Mouse (Mus musculus): ENCODE measurements around the gene Pygm.

The Pygm gene

DNA sequence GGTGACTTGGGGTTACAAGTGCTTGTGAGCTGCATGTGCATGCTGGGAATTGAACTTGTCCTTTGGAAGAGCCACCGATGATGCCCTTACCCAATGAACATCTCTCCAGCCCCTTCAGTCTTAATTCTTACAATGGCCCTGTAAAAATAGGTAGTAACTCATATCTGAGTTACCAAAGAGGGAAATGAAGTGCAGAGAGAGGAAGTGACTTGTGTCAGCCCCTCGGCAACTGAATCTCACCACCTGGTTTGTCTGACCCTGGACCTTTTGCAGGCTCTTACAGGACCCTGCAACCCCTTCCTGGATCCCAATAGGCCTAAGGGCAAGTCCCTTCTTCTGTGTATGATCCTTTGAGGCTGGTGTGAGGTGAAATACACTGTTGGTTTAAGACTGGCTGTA lies 32.1 kb upstream of the Pygm start:
- no peak for DNase-seq (ENCODE audit: low spot score)

- DNase-seq (ENCODE audit: low spot score): no peak
Observed at GRCm38 (mm10) chr19:6354030-6354429, 30.2 kb upstream of the Pygm start.

GRCm38 (mm10) chr19:6361291-6361690 lies 22.9 kb upstream of the Pygm start:
- no peak for DNase-seq (ENCODE audit: low spot score)

- no peak for DNase-seq (ENCODE audit: low spot score)
Observed at GRCm38 (mm10) chr19:6363091-6363410, 21.1 kb upstream of the Pygm start.

GRCm38 (mm10) chr19:6363411-6364240 lies 20.6 kb upstream of the Pygm start, which contains the start of gene Sf1:
TSS of gene Sf1 (plus strand) at chr19:6363690.
- DNase-seq (ENCODE audit: low spot score): peak; percentile 100

GRCm38 (mm10) chr19:6364317-6364725 lies 19.9 kb upstream of the Pygm start:
- peak; percentile 90 for DNase-seq (ENCODE audit: low spot score)

DNA sequence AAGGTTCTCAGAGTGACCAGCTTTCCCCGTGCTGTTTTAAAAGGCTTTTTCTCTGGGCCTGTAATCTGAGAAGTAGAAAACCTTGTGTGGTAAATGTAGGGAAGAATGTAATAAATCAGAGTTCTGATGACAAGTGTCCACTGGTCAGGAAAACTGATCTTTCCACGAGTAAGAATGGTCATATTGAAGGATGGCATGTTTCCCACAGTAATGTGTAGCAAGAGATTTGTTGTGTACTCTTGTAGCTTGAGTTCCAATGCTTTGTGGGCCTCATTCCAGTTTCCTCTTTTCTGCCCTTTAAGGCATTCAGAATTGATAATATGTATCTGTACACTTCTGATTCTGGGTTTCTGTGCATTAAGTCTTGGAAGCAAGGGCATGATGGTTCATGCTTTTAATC lies 19.4 kb upstream of the Pygm start:
- DNase-seq (ENCODE audit: low spot score): no peak

GRCm38 (mm10) chr19:6370175-6370574 lies 14.0 kb upstream of the Pygm start:
- no peak for DNase-seq (ENCODE audit: low spot score)

DNA sequence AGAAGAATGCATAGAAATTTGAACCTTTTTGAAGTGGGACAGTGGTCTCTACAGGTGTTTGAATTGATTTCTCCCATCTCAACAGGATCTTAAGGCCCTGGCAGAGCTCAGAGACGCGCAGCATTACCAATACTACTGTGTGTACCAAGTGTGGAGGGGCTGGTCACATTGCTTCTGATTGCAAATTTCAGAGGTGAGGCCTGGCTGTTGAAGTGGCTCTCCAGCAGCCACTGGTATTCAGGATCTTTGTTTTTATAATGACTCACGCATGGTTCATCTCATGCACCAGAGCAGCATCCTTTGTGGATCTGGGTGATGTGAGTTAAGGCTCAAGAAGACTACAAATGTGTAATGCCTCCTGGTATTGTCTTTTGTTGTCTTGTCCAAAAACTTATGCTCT lies 11.8 kb upstream of the Pygm start:
- no peak for DNase-seq (ENCODE audit: low spot score)

- peak; percentile 79 for DNase-seq (ENCODE audit: low spot score)
Observed at GRCm38 (mm10) chr19:6373539-6374400, 10.4 kb upstream of the Pygm start.

DNA sequence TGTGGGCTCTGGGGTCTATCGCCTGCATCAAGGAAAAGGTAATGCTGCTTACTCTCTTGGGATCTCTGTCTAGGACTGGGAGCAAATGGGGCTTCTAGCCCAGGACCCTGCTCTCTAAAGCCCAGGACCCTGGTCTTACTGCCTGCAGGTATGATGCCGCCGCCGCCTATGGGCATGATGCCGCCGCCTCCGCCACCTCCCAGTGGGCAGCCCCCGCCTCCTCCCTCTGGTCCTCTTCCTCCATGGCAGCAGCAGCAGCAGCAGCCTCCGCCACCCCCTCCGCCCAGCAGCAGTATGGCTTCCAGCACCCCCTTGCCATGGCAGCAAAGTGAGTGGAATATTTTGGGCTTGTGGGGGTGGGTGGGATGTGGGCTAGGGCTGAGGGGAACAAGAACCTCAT lies 9.6 kb upstream of the Pygm start:
- DNase-seq (ENCODE audit: low spot score): no peak

DNA sequence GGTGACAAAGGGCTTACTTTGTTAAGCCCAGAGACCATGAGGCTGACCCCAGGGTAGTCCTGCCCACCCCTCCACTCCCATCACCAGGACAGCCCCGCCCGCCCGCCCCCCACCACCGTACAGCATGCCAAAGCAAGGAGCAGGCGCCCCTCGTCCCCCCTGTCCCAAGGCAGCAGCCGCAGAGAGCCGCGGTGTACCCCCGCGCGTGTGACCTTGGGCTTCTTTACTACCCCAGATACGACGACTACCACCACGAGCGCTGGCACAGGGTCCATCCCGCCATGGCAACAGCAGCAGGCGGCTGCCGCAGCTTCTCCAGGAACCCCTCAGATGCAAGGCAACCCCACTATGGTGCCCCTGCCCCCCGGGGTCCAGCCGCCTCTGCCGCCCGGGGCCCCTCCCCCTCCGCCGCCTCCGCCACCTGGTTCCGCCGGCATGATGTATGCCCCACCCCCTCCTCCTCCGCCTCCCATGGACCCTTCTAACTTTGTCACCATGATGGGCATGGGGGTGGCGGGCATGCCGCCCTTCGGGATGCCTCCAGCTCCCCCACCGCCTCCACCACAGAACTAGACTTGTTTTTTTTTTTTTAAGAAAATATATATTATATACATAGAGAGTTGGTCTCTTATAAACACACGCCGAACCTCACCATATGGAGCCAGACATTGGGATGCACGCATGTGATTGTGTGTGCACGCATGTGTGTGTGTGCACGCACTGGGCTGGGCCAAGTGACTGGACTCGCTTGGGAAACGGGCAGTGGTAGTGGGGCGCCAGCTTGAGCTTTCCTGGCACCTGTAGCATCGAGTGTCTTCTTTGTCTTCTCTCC lies 8.6 kb upstream of the Pygm start:
- DNase-seq (ENCODE audit: low spot score): no peak

DNA sequence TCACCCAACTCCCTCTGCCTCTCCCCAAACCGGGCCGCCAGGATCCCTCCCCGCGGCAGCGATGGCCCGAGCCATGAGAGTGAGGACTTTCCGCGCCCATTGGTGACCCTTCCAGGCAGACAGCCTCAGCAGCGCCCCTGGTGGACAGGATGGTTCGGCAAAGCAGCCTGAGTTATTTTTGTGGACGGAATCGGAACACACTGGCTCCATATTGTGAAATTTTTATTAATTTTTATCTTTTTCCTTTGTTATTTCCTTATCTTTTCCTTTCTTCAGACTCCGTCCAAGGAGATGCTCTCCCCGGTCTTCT lies 8.0 kb upstream of the Pygm start:
- peak; percentile 62 for DNase-seq (ENCODE audit: low spot score)

GRCm38 (mm10) chr19:6376643-6377042 lies 7.6 kb upstream of the Pygm start:
- no peak for DNase-seq (ENCODE audit: low spot score)

GRCm38 (mm10) chr19:6377327-6378040 lies 6.7 kb upstream of the Pygm start:
- DNase-seq (ENCODE audit: low spot score): no peak

DNA sequence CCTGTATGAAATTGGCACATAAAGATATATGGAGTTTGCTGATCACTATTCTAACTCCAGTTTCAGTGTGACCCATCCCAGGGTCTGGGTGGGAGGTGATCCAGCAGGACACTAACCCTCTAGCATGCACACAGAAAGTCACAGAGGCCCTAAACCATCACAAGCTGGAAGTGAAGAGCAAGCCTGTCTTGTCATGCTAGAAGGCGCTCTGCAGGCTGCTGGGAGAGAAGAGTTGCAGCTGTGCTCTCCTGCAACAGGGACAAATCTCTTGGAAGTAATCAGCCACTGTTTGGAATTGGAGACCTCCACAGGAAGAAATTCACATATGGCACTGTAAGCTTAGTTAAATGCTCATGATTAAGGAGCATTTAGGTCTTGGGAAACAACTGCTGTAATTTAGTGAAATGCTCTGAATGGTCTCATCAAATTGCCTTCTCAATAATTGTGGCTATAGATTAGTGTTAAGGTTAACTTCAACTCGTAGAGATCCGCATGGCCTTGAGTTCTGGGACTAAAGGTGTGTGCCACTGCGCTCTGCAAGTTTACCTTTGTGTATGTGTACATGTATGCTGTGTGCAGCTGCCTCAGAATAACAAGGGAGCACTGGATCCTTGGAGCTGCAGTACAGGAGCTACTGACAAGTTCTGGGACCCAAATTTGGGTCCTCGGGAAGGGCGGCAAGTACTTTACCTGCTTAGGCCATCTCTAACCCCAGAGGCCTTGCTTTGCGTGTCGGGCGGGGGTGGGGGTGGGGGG lies 3.6 kb upstream of the Pygm start:
- no peak for DNase-seq (ENCODE audit: low spot score)

DNA sequence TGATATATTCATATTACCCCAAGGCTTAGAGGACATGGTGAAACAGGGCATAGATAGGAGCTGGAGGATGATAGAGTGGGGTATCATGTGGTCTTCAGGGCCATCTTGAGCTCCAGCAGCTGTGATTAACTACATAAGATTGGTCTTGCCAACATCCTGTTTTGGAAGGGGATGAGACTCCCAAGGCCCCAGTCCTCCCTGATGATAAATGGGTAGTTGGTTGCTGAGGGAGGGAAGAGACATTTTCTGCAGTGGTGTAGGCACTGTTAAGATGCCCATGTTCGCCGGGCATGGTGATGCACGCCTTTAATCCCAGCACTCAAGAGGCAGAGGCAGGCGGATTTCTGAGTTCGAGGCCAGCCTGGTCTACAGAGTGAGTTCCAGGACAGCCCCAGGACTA lies 3.0 kb upstream of the Pygm start:
- DNase-seq (ENCODE audit: low spot score): no peak

- DNase-seq (ENCODE audit: low spot score): no peak
Observed at GRCm38 (mm10) chr19:6382323-6382924, 1.8 kb upstream of the Pygm start.

DNA sequence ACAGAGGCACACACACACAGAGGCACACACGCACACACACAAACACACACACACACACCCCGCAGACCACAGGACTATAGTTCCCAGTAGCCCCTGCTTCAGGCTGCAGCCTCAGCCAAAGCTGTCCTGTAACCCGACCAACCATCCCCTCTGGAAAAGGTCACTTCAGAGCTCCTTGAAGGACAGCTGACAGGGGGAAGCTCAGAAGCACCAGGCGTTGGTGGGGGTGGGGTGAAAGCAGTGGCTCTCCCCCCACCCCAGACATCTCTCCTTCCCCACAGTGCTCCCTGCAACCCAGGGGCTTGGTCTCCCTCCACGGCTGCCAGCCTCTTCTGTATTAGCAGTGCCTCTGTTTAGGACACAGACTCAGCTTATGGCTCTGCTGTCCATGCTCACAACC lies 729 bp upstream of the Pygm start:
- no peak for DNase-seq (ENCODE audit: low spot score)

DNA sequence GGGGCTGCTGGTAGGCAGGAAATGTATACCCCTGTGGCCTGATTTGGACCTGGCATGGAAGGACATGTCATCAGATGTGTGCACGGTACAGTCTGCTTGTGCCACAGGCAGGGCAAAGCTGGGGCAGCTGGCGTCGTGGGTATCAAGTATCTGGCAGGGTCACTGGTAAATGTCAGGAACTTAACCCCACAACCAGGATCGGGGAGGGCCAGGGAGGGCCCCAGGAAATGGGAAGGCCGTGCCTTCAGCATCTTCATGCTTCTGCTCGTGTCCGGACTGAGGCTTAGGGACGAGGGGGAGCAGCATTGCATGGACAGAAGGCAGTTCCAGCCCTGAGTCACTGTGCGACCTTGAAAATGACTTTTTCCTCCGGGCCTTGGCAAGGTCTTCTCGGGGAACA lies 755 bp downstream of the Pygm start:
- DNase-seq (ENCODE audit: low spot score): no peak

DNA sequence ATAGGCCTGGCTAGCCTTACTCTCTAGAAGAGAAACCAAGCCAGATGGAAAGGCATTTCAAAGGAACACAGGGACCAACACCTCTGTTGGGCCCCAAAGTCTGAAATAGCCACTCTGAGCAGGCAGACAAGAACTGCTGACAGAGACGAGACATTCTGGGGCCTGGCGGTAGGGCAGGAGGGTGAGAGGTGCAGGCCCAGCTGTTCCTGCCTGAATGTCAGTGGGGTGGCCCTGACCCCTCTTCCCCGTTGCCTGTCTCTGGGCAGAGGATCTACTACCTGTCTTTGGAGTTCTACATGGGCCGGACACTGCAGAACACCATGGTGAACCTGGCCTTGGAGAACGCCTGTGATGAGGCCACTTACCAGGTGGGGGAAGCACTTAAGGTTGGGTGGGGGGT lies 1.2 kb downstream of the Pygm start:
- no peak for DNase-seq (ENCODE audit: low spot score)
